Mouse (Mus musculus) olfactory bulb, adult 2 months (tissue): ENCODE data around the gene Gstm1.
"Not testable (repeated sequence)": the region's sequence is repeated elsewhere in the genome, so short reads cannot be mapped to it uniquely, and the experiment has no call there.

ENCODE experiments used
- CTCF ChIP-seq: fragments of 200-500 bp; IDR thresholded peaks from 2 replicates; pipeline ENCODE4 v1.5.1; 2012; ENCODE audit warnings: low read depth, mild to moderate bottlenecking, low read length, moderate library complexity; ENCODE audit not compliant: insufficient read depth
- POLR2A ChIP-seq: fragments of 200-500 bp; IDR thresholded peaks from 2 replicates; pipeline ENCODE4 v1.6.1; 2012; ENCODE audit warnings: mild to moderate bottlenecking, low read depth, low read length, moderate library complexity; ENCODE audit not compliant: insufficient read depth

DNA sequence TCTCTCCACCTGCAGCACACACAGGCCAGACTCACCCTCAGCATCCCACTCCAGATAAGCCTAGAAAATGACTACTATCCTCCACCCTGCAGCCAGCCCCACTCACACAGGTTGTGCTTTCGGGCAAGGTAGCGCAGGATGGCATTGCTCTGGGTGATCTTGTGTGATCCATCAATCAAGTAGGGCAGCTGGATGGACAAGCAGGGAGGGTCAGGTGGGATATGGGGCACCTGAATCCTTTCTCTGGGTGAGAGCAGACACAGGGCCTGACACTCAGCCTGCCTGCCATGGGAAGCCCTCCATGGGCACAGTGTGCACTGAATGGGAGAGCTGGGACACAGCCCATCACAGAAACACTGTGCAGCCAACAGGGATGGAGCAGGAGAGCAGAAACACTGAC lies 32.6 kb downstream of the Gstm1 start:
- TF ChIP-seq CTCF, POLR2A: not testable (repeated sequence)
